Mouse (Mus musculus) cerebellum, adult (tissue): ENCODE measurements around the gene Zranb3.
A peak's percentile ranks its signal among the peaks of the same experiment; 100 is the strongest.
"Not testable (repeated sequence)": the region's sequence is repeated elsewhere in the genome, so short reads cannot be mapped to it uniquely, and the experiment has no call there.

Source experiments
- ATAC-seq: cut with Nextera tagmentation; 2 replicates; pipeline ENCODE4 v1.9.2; 2017; ENCODE audit warnings: mild to moderate bottlenecking, moderate library complexity, mixed read lengths; ENCODE audit not compliant: insufficient number of reproducible peaks, low FRiP score, low TSS enrichment

Zranb3 gene

GRCm38 (mm10) chr1:127993892-127994291 is 109.0 kb downstream of the Zranb3 start:
- no peak for ATAC-seq

GRCm38 (mm10) chr1:127989876-127990731 is 112.7 kb downstream of the Zranb3 start:
- peak; percentile 81 for ATAC-seq

GRCm38 (mm10) chr1:127989387-127989786 is 113.5 kb downstream of the Zranb3 start:
- no peak for ATAC-seq

GRCm38 (mm10) chr1:127988246-127988645 is 114.6 kb downstream of the Zranb3 start:
- ATAC-seq, result no peak

GRCm38 (mm10) chr1:127985391-127985790 is 117.5 kb downstream of the Zranb3 start:
- no peak for ATAC-seq

- no peak for ATAC-seq
These were observed 119.4 kb downstream of the Zranb3 start for GRCm38 (mm10) chr1:127983274-127983993.

GRCm38 (mm10) chr1:127982268-127982667 is 120.6 kb downstream of the Zranb3 start:
- peak; percentile 15; the same call in 1 of the 2 replicates for ATAC-seq

GRCm38 (mm10) chr1:127980911-127981559 is 121.8 kb downstream of the Zranb3 start:
- no peak for ATAC-seq

GRCm38 (mm10) chr1:127978125-127978524 is 124.7 kb downstream of the Zranb3 start:
- no peak for ATAC-seq

- no peak for ATAC-seq
These were observed 126.7 kb downstream of the Zranb3 start for GRCm38 (mm10) chr1:127976106-127976505.

- ATAC-seq, result no peak
These were observed 127.2 kb downstream of the Zranb3 start for GRCm38 (mm10) chr1:127975676-127976075.

- ATAC-seq, result no peak
These were observed 128.8 kb downstream of the Zranb3 start for GRCm38 (mm10) chr1:127974082-127974481.

- no peak for ATAC-seq
These were observed 132.0 kb downstream of the Zranb3 start for GRCm38 (mm10) chr1:127970870-127971269.

- ATAC-seq, result no peak
These were observed 139.5 kb downstream of the Zranb3 start for GRCm38 (mm10) chr1:127963326-127963725.

GRCm38 (mm10) chr1:127961140-127961539 is 141.7 kb downstream of the Zranb3 start:
- ATAC-seq, result no peak

GRCm38 (mm10) chr1:127959312-127959718 is 143.5 kb downstream of the Zranb3 start:
- no peak for ATAC-seq

- ATAC-seq, result no peak
These were observed 144.0 kb downstream of the Zranb3 start for GRCm38 (mm10) chr1:127958801-127959200.

- no peak for ATAC-seq
These were observed 146.3 kb downstream of the Zranb3 start for GRCm38 (mm10) chr1:127956524-127956923.

- ATAC-seq, result no peak
These were observed 148.0 kb downstream of the Zranb3 start for GRCm38 (mm10) chr1:127954800-127955199.

GRCm38 (mm10) chr1:127954198-127954597 is 148.6 kb downstream of the Zranb3 start:
- ATAC-seq, result not testable (repeated sequence)

GRCm38 (mm10) chr1:127952276-127952675 is 150.6 kb downstream of the Zranb3 start:
- ATAC-seq, result no peak
